In the genomic region with DNA sequence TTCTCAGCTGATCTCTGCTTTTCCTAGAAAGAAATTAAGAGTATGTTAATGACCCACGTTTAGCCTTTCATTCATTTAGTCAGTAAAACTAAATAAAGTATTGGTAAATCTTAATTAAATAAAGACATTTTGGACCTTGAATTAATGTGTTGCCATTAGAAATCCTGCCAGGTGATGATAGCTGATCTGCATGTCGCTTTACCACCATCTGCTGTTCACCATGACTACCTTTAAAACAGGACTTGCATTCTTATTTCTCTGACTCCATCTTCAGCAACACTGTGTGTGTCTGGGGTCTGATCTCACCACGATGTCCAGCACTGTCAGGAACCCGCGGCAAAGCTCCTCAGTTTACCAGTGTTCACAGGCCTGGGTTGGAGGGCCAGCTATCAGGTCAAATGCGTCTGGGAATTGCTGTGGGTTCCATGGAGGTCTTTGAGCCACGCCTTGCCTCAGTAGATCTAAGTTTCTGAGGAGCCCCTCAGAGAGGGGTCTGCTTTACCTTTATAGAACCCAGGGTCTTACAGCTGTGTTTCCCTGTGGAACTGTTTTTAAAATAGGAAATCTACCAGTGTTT, we compare ENCODE assay signal across 21 mouse cellular contexts. TPM values are rescaled to one million over a fixed set of nuclear protein-coding genes. Genes with fewer than 3 reads are reported as not detected.
DNase-seq lines count a peak whose midpoint lies in the region; ATAC-seq and TF ChIP-seq lines count a peak whose summit lies in the region.
"Had no signal": no experiment of that assay in that cellular context is flagged by ENCODE, and none has a peak within 500 bp of the region (broad histone marks: within the 10 kb centered on the region; RNA-seq: fewer than 3 reads in every experiment).

No protein-coding gene starts in this region.

- no peak overlapping the region for H3K9ac ChIP-seq in liver, embryonic 11.5 days (ENCODE audit: low read depth, low read length)
- H3K9ac ChIP-seq: heart, embryonic 12.5 days; limb, embryonic 12.5 days; liver, embryonic 14.5 days; neural tube, embryonic 13.5 days had no signal

- 67% methylated on average over 7 of the region's 7 CpGs for WGBS in liver, embryonic 11.5 days

- H3K9me3 ChIP-seq in liver, embryonic 11.5 days (ENCODE audit: control insufficient read depth, low read length): no peaks in the 10 kb centered on the region
- H3K9me3 ChIP-seq: heart, embryonic 12.5 days; limb, embryonic 12.5 days; neural tube, embryonic 13.5 days had no signal

- H3K4me3 ChIP-seq in gastrocnemius, adult 2 months: no peak overlapping the region
- H3K4me3 ChIP-seq in layer of hippocampus, adult 2 months: no peak overlapping the region
- H3K4me3 ChIP-seq in liver, embryonic 11.5 days (ENCODE audit: low read depth, low read length): no peak overlapping the region
- H3K4me3 ChIP-seq: heart, embryonic 12.5 days; limb, embryonic 12.5 days; neural tube, embryonic 13.5 days had no signal

- H3K4me1 ChIP-seq in liver, embryonic 11.5 days (replicated peaks; ENCODE audit: control insufficient read depth, insufficient read depth, low read length): no peaks in the 10 kb centered on the region
- H3K4me1 ChIP-seq: heart, embryonic 12.5 days; limb, embryonic 12.5 days had no signal

- TF ChIP-seq CTCF in gastrocnemius, adult 2 months (IDR thresholded peaks at IDR 0.05): peak; percentile 27; the same call in 1 of the 2 replicates
- TF ChIP-seq CTCF in layer of hippocampus, adult 2 months (conservative IDR thresholded peaks at IDR 0.05): peak; percentile 74

- DNase-seq in gastrocnemius, adult 2 months: no peak
- no peak for DNase-seq in gastrocnemius, postnatal 25 days
- DNase-seq in layer of hippocampus, adult 2 months (ENCODE audit: low spot score in 2 of 2): peak in 1 of 2 experiments; percentile 31
- DNase-seq in layer of hippocampus, adult 9-10 months (ENCODE audit: low spot score): no peak
- DNase-seq in right cerebral cortex, adult 2 months (ENCODE audit: low spot score in 2 of 2): peak; percentile 26 to 33
- no peak for DNase-seq in right cerebral cortex, postnatal 36 days (ENCODE audit: low spot score in 2 of 2)
- DNase-seq in liver, embryonic 11.5 days (ENCODE audit: low spot score): no peak
- DNase-seq: adrenal gland, postnatal 36 days; cerebellum, postnatal 25 days; gastrocnemius, postnatal 10 days; heart, postnatal 36 days; layer of hippocampus, postnatal 36 days; thymus, adult 2 months had no signal

- no peak for ATAC-seq in liver, embryonic 11.5 days (replicated peaks; ENCODE audit: low FRiP score)
- ATAC-seq: forebrain, embryonic 16.5 days had no signal

- H3K4me2 ChIP-seq in liver, embryonic 11.5 days: no peak overlapping the region
- H3K4me2 ChIP-seq: heart, embryonic 12.5 days; limb, embryonic 12.5 days; neural tube, embryonic 13.5 days had no signal

- no peaks in the 10 kb centered on the region for H3K27me3 ChIP-seq in liver, embryonic 11.5 days (replicated peaks; ENCODE audit: control insufficient read depth, insufficient read depth, low read length)
- H3K27me3 ChIP-seq: heart, embryonic 12.5 days; limb, embryonic 12.5 days; neural tube, embryonic 13.5 days; Patski had no signal

- intact Hi-C loops in gastrocnemius, adult 2 months (cut with DNase I): no loop called here

- no peak overlapping the region for H3K27ac ChIP-seq in gastrocnemius, adult 2 months
- no peak overlapping the region; the same call in 1 of the 2 replicates for H3K27ac ChIP-seq in layer of hippocampus, adult 2 months
- no peak overlapping the region for H3K27ac ChIP-seq in liver, embryonic 11.5 days (ENCODE audit: low read depth, low read length)
- H3K27ac ChIP-seq: limb, embryonic 12.5 days; liver, embryonic 14.5 days had no signal

- no peaks in the 10 kb centered on the region for H3K36me3 ChIP-seq in liver, embryonic 11.5 days (ENCODE audit: control insufficient read depth, insufficient read depth, low read length)
- H3K36me3 ChIP-seq: heart, embryonic 12.5 days; limb, embryonic 12.5 days; neural tube, embryonic 13.5 days had no signal

RNA-seq across cellular contexts. Expression of a gene that starts 18.1 kb away (rescaled TPM):
- total RNA-seq in gastrocnemius, adult 2 months (2021): 1 to 10 TPM; 1.8 to 2.9 TPM
- 1 to 10 TPM; 2.4 to 3.3 TPM for total RNA-seq in gastrocnemius, postnatal 25 days (2021)
- 10 to 100 TPM; 11.5 TPM for total RNA-seq in layer of hippocampus, adult 2 months (2021)
- polyA plus RNA-seq in liver, embryonic 11.5 days (2014; fragmentation: Nextera tagmentation; extraction: Ambion mirVana): 10.8 and 11.4 TPM in 2 replicates

RNA-seq across cellular contexts. Expression of a gene that starts 18.3 kb away (rescaled TPM):
- not detected for total RNA-seq in gastrocnemius, adult 2 months (2021)
- total RNA-seq in gastrocnemius, postnatal 25 days (2021): not detected
- total RNA-seq in layer of hippocampus, adult 2 months (2021): 1 to 10 TPM; 1.4 TPM
- polyA plus RNA-seq in liver, embryonic 11.5 days (2014; fragmentation: Nextera tagmentation; extraction: Ambion mirVana): 0.13 and 0.29 TPM in 2 replicates
- total RNA-seq: heart, postnatal 36 days had no signal
- polyA plus RNA-seq: large intestine, adult 2 months; liver, embryonic 14.5 days; small intestine, adult 2 months had no signal

Comparison
In these comparisons a context has a peak if more than half of its experiments do, and no peak if none do; other contexts are left out.
1. DNase-seq: peak in right cerebral cortex, adult 2 months (2 of 2); none in gastrocnemius, adult 2 months (single experiment), gastrocnemius, postnatal 25 days (single experiment), layer of hippocampus, adult 9-10 months (single experiment), right cerebral cortex, postnatal 36 days (0 of 2) and liver, embryonic 11.5 days (single experiment).